In genomic region chr1:22210621-22211020, GRCm38 (mm10) we compare ENCODE assay signal across 17 mouse cellular contexts.
DNase-seq lines count a peak whose midpoint lies in the region.
"Had no signal": no experiment of that assay in that cellular context is flagged by ENCODE, and none has a peak within 500 bp of the region (broad histone marks: within the 10 kb centered on the region; RNA-seq: fewer than 3 reads in every experiment).

No protein-coding gene starts in this region.

- DNase-seq in frontal cortex, adult 2 months (ENCODE audit: extremely low spot score in 1 of 2, low spot score in 1 of 2) = peak; percentile 23 to 54
- DNase-seq in frontal cortex, postnatal 14 days (ENCODE audit: low spot score in 2 of 2) = no peak
- DNase-seq in left cerebral cortex, postnatal 14 days (ENCODE audit: low spot score in 2 of 2) = peak; percentile 14 to 15
- no peak for DNase-seq in left cerebral cortex, postnatal 10 days (ENCODE audit: extremely low spot score in 1 of 2, low spot score in 2 of 2)
- DNase-seq in frontal cortex, postnatal 36 days (ENCODE audit: low spot score in 2 of 2) = peak; percentile 15 to 52
- peak; percentile 47 for DNase-seq in telencephalon, adult 2 months (ENCODE audit: low read depth, low spot score)
- DNase-seq in liver = no peak
- DNase-seq: adrenal gland, postnatal 10 days; cerebellum, adult 11-12 months; gastrocnemius, postnatal 25 days; heart, adult 11 months; heart, postnatal 4 days; kidney, adult 9 months; kidney, postnatal 10 days; liver, embryonic 13.5 days; lung, adult 18-20 months; midbrain, embryonic 14.5 days had no signal

- intact Hi-C loops in left cerebral cortex, postnatal 14 days (cut with DNase I) = no loop called here
- intact Hi-C loops in left cerebral cortex, postnatal 10 days (cut with DNase I) = no loop called here

Comparison
In these comparisons a context has a peak if more than half of its experiments do, and no peak if none do; other contexts are left out.
1. DNase-seq: peak in frontal cortex, adult 2 months (2 of 2), left cerebral cortex, postnatal 14 days (2 of 2), frontal cortex, postnatal 36 days (2 of 2) and telencephalon, adult 2 months (single experiment); none in frontal cortex, postnatal 14 days (0 of 2), left cerebral cortex, postnatal 10 days (0 of 2) and liver (single experiment).